Mouse (Mus musculus) MEL (cell line): ENCODE results near the gene E130114P18Rik.

ENCODE experiments used
- EP300 ChIP-seq, 2 experiments: IDR thresholded peaks; 2 replicates each; pipeline ENCODE4 v1.6.1; 2011; ENCODE audit warnings: improper control_type of control experiment in 2 of 2, low read length in 2 of 2, low read depth in 1 of 2, mild to moderate bottlenecking in 1 of 2
- POLR2AphosphoS5 ChIP-seq: IDR thresholded peaks from 2 replicates; pipeline ENCODE4 v1.6.1; 2012; ENCODE audit warnings: low read depth, borderline replicate concordance, mild to moderate bottlenecking, inconsistent platforms, low read length, moderate library complexity, mixed read lengths
- TAL1 ChIP-seq: IDR thresholded peaks from 2 replicates; pipeline ENCODE4 v1.6.1; 2012; ENCODE audit warnings: mild to moderate bottlenecking, inconsistent platforms, low read length, moderate library complexity, mixed read lengths
- USF1 ChIP-seq: IDR thresholded peaks from 2 replicates; pipeline ENCODE4 v1.6.1; 2014; ENCODE audit warnings: low read depth, mild to moderate bottlenecking, inconsistent platforms, low read length, improper control_type of control experiment, moderate library complexity

GRCm38 (mm10) chr4:97569320-97569719 is 208.6 kb downstream of the E130114P18Rik start:
- TF ChIP-seq TAL1 (no peak), POLR2AphosphoS5 (no peak), USF1 (no peak), EP300 (IDR thresholded peaks at IDR 0.05; ENCODE audit: low read depth in 1 of 2, low read length in 2 of 2) (no peak)
